Mouse (Mus musculus) spleen, adult 12 weeks (tissue): ENCODE results near the gene Adam8.

Source experiments
- DNase-seq: peaks from one replicate; pipeline ENCODE4 v3.0.0; 2022; ENCODE audit warnings: low spot score

Adam8 gene

GRCm38 (mm10) chr7:139992406-139992805 is at the start of gene Adam8:
TSS of gene Adam8 (minus strand) at chr7:139992562.
- no peak for DNase-seq

GRCm38 (mm10) chr7:140037171-140037555 is 44.8 kb upstream of the Adam8 start:
- DNase-seq: no peak

- peak; percentile 89 for DNase-seq
These were observed 44.2 kb upstream of the Adam8 start, which contains the start of the genes Zfp511 and Tubgcp2 for GRCm38 (mm10) chr7:140036281-140037170. TSS of gene Zfp511 (plus strand) at chr7:140036391. TSS of gene Tubgcp2 (minus strand) at chr7:140036669.

GRCm38 (mm10) chr7:140035456-140035855 is 43.1 kb upstream of the Adam8 start:
- no peak for DNase-seq

GRCm38 (mm10) chr7:140033386-140033785 is 41.0 kb upstream of the Adam8 start:
- DNase-seq: no peak

GRCm38 (mm10) chr7:140032366-140032765 is 40.0 kb upstream of the Adam8 start:
- DNase-seq: no peak

GRCm38 (mm10) chr7:140031771-140032170 is 39.4 kb upstream of the Adam8 start:
- DNase-seq: no peak

- no peak for DNase-seq
These were observed 19.0 kb upstream of the Adam8 start for GRCm38 (mm10) chr7:140011336-140011735.

GRCm38 (mm10) chr7:140007781-140008180 is 15.4 kb upstream of the Adam8 start:
- no peak for DNase-seq

- DNase-seq: no peak
These were observed 14.7 kb upstream of the Adam8 start for GRCm38 (mm10) chr7:140006861-140007611.

- no peak for DNase-seq
These were observed 12.3 kb upstream of the Adam8 start for GRCm38 (mm10) chr7:140004666-140005065.

GRCm38 (mm10) chr7:140001086-140001740 is 8.9 kb upstream of the Adam8 start:
- DNase-seq: no peak

GRCm38 (mm10) chr7:139998691-139999350 is 6.5 kb upstream of the Adam8 start:
- no peak for DNase-seq

GRCm38 (mm10) chr7:139994676-139995075 is 2.3 kb upstream of the Adam8 start:
- peak; percentile 37 for DNase-seq

GRCm38 (mm10) chr7:139994202-139994601 is 1.8 kb upstream of the Adam8 start:
- DNase-seq: no peak

- no peak for DNase-seq
These were observed 1.2 kb upstream of the Adam8 start for GRCm38 (mm10) chr7:139993532-139993931.

- no peak for DNase-seq
These were observed 1.4 kb downstream of the Adam8 start for GRCm38 (mm10) chr7:139990864-139991394.

GRCm38 (mm10) chr7:139988272-139988671 is 4.1 kb downstream of the Adam8 start:
- no peak for DNase-seq

GRCm38 (mm10) chr7:139984505-139984904 is 7.9 kb downstream of the Adam8 start:
- no peak for DNase-seq

- DNase-seq: no peak
These were observed 10.3 kb downstream of the Adam8 start for GRCm38 (mm10) chr7:139982058-139982457.

- no peak for DNase-seq
These were observed 11.6 kb downstream of the Adam8 start for GRCm38 (mm10) chr7:139980778-139981177.
